Mouse (Mus musculus): Measurements from ENCODE around the gene Nol12. TPM values are rescaled to one million over a fixed set of nuclear protein-coding genes. Genes with fewer than 3 reads are reported as not detected.
A peak's percentile ranks its signal among the peaks of the same experiment; 100 is the strongest.

The Nol12 gene
- total RNA-seq, 2 experiments from 2014 or later = 15.6 to 16.9 TPM

DNA sequence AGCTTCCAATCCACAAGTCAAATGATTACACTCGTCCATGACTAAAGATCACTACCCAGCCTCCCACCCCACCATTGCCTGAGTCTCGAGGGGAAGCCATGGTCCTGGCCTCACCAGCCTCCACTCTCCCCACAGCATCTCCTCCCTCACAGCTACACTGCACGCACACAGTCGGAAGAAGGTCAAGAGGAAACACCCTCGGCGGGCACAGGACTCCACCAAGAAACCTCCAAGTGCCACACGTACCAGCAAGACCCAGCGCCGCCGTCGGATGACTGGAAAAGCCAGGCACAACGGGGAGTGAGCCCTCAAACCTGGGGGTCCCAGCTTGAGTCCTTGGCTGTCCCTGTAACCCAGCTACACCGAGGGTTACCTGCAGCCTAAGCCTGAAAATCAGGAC, 5.6 kb downstream of the Nol12 start:
- DNase-seq (ENCODE audit: low spot score) = no peak
- intact Hi-C loops (cut with DNase I) = no loop called here

DNA sequence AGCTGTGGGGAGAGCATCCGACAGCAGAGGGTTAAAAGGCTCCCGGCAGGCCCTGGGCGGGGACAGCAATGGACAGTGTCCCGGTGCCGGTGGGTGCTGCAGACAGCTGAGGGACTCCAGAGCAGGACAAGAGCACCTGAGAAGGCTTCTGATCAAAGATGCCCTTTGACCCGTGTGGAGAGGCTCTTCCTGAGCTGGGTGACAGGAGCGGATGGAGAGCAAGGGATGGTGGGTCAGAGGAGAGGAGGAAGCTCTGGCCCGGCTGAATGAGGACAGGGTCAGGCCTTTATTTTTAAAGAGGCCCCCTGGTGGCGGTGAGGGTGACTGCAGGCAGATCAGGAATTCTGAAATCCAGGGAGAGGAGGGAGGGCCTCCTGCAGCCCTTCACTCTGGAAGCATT, 7.9 kb downstream of the Nol12 start:
- peak; percentile 65 for DNase-seq (ENCODE audit: low spot score)
- intact Hi-C loops (cut with DNase I) = loop anchor here (1.0 kb wide), 1 partner anchor 27 kb away; no protein-coding TSS in a partner anchor

DNA sequence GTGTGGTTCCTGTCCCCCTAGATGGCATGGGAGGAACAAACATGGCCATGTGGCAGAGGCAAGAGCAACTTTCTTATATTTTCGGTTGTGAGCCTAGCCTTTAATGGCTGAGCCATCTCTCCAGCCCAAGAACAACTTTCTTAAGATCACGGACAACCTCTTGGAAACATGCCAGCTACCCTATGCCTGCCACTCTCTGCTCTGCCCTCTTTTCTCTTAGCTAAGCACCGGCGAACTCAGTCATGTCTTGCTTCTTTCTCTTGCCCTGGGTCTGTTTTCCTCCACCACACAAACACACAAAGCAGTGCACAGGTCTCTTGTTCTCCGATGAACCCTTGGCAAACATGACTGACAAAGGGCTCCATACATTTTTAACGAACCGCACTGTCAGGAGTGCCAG, 11.5 kb downstream of the Nol12 start:
- no peak for DNase-seq (ENCODE audit: low spot score)
- intact Hi-C loops (cut with DNase I) = no loop called here

DNA sequence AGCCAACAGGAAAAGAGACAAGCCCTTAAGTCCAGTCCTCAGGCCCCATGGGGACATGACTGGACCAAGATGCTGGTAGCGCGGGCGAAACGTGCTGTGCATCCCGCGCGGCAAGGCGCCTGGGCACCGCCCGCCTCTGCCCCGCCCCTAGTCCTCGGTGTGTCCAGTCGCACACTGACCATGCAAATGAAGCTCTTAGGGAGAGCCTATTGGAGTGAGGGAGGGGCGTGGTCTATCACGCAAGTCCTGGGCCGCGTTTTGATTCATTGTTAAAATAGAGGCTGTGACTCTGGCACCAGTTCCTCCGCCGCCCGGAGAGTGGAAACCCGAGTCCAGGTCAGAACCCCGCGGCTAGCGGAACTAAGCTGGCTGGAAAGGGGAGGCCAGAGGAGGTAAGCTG, 12.9 kb downstream of the Nol12 start, which contains the start of gene Triobp:
Gene Triobp (plus strand): TSS at position 68 of the 400 bp plus-strand sequence.
- intact Hi-C loops (cut with DNase I) = no loop called here
- DNase-seq (ENCODE audit: low spot score) = peak; percentile 83

DNA sequence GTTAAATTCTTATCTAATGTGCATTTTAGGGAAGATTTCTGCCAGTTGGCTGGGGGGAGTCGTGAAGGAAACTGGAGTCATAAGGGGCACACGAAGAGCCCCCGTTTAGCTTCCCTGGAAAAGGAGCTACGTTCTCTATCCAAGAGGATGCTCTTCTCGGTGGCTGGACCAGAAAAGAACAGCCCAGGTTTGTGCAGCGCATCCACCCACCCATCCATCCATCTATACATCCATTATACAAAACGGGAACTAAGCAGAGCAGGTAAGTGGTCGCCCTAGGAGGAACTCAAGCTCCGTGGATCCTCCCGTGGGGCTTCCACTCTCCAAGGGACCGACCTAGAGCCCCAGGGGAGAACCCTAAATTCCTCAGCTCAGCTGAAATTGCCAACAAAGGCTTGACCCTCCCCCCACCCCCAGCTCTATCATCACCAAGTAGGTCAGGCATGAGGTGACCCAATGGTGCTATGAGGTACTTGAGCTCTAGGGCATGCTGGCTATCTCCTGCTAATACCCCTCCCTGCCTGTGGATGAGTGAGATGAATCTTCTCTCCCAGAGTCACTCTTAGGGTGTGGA, 13.5 kb downstream of the Nol12 start:
- intact Hi-C loops (cut with DNase I) = no loop called here
- no peak for DNase-seq (ENCODE audit: low spot score)

DNA sequence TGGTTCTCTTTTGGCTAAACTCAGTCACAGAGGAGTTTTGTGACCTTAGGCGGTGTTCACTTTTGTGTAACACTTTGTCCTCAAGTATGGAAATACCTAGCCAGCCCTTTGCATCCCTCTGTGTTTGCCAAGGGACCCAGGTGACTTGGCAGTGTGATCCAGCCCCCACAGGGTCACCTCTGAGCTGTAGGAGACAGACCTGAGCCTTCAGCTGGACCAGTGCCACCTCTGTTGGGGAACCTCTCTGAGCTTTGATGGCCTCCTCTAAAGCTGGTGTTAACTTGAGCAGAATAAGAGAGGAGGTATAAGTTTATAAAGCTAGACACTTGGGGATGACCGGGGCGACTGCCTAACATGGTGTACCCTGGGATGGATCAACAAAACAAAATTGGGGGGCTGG, 14.2 kb downstream of the Nol12 start:
- no peak for DNase-seq (ENCODE audit: low spot score)
- intact Hi-C loops (cut with DNase I) = no loop called here

DNA sequence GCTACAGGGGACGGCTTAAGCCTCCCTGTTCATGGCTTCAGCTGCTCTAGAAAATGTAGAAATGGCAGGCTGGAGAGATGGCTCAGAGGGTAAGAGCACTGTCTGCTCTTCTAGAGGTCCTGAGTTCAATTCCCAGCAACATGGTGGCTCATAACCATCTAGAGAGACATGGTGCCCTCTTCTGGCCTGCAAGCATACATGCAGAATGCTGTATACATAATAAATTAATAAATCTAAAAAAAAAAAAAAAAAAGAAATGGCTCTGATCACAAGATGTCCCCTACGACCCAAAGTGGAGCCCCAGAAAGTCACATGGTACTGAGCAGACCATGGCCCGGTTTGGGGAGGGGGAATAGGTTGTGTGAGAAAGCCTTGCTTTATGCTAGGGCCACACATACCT, 20.9 kb downstream of the Nol12 start:
- intact Hi-C loops (cut with DNase I) = no loop called here

DNA sequence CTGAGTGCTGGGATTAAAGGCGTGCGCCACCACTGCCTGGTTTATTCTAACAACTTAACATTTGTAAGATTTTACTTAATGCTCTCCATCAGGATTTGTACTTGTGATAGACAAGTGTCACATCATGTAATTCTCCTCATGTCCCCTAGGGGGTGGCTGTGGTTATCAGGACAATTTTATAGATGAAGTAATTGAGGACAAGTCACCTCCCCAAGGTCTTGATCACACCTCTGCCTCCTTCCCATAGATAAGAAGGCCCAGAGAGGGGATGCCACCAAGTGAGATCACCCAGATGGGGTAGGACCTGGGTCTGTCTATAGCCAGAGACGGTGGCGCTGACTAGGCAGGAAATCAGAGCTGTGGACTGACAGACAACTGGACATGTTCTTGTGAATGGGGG, 21.6 kb downstream of the Nol12 start:
- intact Hi-C loops (cut with DNase I) = no loop called here
- DNase-seq (ENCODE audit: low spot score) = no peak

More for the DNA sequence above, 20.9 kb downstream of the Nol12 start:
- no peak for DNase-seq (ENCODE audit: low spot score)

DNA sequence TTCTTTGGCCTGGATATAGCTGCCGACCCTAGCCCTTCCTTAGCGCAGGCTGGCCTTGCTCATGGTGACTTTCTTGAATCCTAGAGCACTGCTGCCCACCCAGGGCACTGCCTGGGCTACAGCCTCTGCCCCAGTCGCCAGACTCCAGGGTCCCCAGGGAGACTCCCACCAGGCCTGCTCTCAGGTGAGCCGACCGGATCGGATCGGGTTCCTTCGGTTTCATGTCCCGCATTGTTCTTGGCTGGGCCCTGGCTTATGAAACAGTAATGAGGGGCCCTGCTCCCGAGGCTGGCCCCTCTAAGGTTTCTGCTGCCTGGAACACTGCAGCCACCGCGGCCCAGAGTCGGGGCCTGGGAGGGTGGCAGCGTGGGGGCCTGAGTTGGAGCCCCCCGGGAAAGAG, 22.3 kb downstream of the Nol12 start:
- intact Hi-C loops (cut with DNase I) = no loop called here
- DNase-seq (ENCODE audit: low spot score) = no peak

DNA sequence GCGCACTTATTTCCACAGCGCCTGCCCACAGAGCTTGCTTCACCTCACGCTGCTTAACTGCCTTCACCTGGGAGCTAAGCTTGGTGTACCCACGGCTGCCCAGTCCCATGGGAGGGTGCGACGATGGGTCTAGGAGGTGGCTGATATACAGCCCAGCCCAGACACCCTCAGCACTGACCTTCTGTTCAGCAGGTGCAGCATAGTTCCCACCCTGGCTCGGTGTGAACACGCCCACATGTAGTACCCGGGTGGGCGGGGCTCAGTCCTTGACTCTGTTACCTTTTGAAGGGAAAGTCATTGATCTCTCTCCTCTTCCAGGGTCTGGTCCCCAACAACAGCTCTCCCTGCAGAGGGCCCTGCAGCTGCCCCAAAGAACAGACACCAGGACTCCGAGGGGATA, 24.8 kb downstream of the Nol12 start:
- intact Hi-C loops (cut with DNase I) = no loop called here
- no peak for DNase-seq (ENCODE audit: low spot score)

DNA sequence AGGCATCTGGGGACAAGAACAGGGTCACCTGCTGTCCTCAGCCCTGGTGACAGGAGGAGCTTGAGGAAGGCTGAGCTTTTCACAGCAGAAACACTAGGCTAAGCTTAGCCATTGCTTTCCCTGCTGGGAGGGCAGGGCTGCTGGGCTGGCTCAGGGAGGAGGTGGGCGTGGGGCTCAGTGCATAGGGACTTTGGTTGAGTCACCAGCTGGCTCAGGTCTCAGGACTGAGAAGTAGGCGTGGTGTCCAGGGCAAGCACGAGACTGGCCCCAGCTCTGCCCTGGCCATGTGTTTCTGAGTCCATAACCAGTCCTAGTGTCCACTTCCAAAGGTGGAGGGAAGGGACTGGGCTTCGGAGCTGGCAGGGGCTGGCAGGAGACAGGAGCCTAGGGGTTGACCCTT, 25.4 kb downstream of the Nol12 start:
- intact Hi-C loops (cut with DNase I) = no loop called here
- peak; percentile 61 for DNase-seq (ENCODE audit: low spot score)

DNA sequence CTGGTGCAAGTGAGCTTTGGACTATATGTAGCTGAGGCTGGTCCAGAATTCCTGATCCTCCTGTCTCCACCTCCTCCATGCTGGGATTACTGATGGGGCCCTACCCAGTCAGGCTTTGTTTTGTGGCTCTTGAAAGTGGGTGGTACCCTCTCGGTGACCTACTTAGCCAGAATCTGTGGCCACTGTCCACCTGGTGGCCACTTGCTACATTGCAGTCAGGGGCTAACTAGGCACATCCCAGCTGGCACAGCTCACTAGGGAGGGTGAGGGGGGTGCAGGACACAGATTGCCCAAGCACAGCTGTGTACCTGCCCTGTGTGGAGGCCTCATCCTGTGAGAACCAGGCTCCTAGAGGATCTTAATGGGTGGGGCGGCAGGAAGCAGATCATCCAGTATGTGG, 28.2 kb downstream of the Nol12 start:
- intact Hi-C loops (cut with DNase I) = loop anchor here (1.0 kb wide), 1 partner anchor 47 kb away; no protein-coding TSS in a partner anchor
- DNase-seq (ENCODE audit: low spot score) = peak; percentile 48

DNA sequence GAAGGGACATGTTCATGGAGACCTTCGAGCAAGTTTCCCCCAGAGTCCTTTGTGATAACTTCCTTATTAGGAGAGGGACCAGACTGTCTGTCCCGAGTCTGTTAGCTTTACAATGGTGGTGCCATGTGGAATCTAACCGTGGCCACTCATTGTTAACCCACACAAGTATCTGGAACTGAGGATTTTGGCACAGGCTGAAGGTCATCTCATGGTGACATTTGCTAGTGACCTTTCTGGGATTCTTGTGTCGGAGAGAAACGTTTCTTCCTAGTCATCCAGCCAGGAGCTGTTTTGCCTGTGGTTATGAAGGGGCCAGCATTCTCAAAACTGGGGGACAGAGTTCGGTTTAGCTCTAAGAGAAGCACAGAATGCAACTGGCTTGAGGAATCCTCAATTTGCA, 36.9 kb downstream of the Nol12 start:
- intact Hi-C loops (cut with DNase I) = no loop called here
- no peak for DNase-seq (ENCODE audit: low spot score)

DNA sequence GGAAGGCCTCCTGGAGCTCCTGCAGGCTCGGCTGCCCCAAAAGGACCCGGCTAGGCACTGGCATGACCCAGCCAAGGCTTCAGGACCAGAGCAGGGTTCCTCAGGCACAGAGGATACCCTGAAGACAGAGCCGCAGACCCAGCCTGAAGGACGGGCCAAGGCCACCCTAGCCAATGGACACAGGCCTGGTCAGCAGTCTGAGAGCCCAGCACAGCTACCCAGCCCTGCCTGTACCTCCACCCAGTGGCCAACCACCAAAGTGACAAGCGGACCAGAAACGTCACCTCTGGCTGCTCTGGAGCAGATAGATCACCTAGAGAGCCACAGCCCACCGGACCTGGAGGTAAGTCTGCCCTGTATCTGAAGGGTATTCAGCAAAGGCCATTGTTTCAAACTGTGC, 39.2 kb downstream of the Nol12 start:
- intact Hi-C loops (cut with DNase I) = no loop called here
- no peak for DNase-seq (ENCODE audit: low spot score)

DNA sequence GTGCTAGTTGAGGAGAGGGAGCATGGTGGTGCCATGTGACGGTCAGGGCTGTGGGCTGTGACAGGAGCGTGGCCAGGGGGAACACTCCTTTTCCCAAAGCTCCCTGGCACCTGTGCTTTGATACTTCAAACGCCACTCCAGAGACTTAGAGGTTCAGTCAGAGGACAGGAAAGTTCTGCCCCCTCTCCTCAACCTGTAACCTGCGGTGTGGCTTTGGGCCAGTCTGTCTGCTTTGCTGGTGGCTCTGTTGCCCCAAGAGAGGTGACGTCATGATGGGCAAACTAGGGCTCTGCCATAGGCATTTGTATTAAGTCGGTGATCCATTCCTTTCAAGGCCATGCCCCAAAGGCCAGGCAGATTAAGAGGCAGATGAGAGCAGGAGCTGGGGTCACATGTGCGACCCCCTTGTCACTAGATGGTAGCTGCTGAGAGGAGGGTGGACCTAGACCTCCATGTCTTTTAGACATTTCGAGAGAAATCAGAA, 43.0 kb downstream of the Nol12 start:
- intact Hi-C loops (cut with DNase I) = no loop called here
- DNase-seq (ENCODE audit: low spot score) = no peak

DNA sequence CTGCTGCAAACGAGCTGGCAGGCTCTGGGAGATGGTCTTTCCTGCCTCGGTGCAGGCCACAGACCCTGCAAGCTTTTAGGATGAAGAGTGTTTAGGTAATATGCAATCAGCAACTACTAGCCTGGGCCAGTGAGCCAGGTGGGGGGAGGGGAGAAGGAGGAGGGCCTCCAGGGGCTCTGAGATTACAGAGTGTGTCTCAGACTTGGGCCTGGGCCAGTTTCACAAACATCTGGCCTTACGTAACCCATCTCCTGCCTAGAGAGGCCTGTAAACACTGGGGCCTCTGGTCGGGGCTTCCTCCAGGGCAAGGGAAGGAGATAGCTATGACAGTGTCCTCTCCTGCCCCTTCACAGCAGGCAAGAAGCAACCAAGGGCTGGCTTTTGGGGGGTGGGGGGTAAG, 44.1 kb downstream of the Nol12 start:
- intact Hi-C loops (cut with DNase I) = no loop called here
- DNase-seq (ENCODE audit: low spot score) = peak; percentile 83

DNA sequence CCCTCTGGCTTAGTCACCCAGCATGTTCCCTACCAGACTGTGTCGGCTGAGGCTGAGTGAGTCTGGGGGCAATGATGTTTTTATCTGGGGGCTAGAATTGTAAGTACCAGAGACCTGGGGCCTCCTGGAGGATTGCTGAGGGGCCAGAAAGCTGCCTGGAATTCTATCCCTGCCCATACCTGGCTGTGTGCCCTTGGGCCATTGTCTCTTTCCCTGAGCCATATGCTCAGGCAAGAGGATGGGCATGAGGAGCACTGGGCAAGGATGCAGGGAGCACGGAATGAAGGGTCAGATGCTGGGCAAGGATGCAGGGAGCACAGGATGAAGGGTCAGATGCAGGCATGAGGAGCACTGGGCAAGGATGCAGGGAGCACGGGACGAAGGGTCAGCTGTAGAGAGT, 45.4 kb downstream of the Nol12 start:
- intact Hi-C loops (cut with DNase I) = no loop called here
- DNase-seq (ENCODE audit: low spot score) = no peak

DNA sequence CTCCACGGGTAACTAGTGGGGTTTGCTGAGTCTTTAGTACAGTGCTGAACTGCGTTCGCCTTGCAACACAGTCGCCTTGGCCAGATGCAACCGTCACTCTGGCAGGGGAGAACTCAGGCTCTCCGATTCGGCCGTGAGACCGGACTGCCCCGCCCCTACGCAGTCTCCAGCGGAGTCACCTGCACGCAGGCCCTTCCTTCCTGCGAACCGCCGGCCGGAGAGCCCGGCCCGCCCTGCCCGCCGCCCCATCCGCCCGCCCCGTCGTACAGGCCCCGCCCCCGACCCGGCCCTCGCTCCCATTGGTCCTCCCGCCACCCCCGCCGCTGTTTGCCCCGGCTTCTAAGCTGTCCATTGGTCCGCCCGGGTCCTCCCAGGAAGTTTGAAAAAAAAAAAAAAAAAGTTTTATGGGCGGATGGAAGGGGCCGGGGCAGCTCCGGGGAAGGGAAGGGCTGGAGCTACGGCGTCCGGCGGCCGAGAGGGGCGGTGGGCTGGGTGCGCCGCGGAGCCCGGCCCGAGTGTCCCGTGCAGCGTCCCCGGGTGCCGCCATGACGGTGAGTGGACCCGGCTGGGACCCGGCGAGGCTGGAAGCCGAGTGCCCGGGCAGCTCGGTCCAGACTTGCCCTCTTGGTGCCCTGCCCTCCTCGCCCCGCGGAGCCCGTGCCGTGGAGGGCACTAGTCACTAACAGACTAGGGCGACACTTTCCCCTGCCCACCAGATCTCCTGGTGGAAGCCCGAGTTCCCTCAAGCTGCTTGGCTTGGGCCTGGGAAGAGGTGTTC, 48.1 kb downstream of the Nol12 start:
- intact Hi-C loops (cut with DNase I) = loop anchor here (2.0 kb wide), 1 partner anchor 46 kb away; the partner anchor contains the start of gene H1f0

DNA sequence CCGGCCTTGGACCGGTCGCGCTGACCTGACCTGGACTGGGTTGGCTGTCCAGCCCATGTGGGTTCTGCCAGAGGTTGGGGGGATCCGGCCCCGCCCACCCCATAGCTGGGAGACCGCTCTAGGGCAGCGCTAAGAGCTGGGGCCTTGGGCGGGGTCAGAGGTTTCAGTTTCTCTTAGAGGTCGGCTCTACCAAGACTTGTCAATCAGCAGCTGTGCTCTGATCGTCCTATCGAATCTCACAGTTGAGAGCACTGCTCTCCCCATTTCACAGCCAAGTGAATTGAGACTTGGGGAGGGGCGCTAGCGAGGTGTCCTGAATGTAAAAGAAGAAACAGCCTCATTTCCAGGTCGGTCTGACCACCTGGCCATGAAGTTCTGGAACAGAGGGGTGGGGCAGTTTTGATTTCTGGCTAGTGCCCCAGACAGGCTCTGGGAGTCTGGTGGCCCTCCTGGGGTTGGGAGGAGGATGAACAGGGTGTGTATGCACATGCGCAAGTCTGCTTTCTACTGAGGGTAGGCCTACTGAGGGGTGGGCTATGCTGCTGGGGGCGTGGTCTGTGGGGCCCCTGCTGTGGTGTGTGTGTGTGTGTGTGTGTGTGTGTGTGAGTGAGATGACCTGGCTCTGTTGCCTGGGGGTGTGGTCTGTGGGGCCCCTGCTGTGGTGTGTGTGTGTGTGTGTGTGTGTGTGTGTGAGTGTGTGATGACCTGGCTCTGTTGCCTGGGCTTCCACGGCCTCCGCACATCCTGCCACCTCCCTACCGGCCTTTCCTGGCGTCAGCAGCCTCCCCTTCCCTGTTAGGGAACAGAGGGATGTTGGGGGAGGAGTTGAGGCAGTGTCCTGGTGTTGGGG, 48.9 kb downstream of the Nol12 start:
- DNase-seq (ENCODE audit: low spot score) = peak; percentile 61
- intact Hi-C loops (cut with DNase I) = loop anchor here (2.0 kb wide), 1 partner anchor 45 kb away; the partner anchor contains the start of gene H1f0

More for the DNA sequence above, 48.1 kb downstream of the Nol12 start:
- peak; percentile 81 for DNase-seq (ENCODE audit: low spot score)

DNA sequence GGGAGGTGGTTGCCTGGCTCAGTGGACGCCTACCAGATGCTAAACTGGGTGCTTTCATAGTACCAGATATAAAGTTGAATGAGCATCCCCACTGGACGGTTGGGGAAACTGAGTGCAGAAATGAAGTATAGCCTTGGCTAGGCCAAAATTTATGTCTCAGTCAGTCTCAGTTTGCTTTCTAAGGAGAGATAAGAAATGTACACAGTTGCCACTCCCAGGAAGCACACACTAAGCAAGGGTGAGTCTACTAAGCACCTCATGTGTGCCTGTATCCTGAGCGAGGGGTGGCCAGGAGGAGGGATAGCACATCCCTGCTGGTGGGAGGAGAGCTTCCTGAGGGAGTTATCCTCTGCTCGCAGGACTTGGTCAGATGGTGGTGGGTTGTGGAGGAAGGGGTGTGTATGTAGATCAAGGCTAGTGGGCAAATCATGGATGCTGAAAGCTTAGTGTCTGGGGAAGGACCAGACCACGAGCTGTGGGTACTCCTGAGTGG, 49.6 kb downstream of the Nol12 start:
- intact Hi-C loops (cut with DNase I) = no loop called here
- no peak for DNase-seq (ENCODE audit: low spot score)

Measured in heart, postnatal 25 days (tissue).